Mouse (Mus musculus) forelimb bud, embryonic 11.5 days (tissue): ENCODE data around the gene Chtop.
A peak's percentile ranks its signal among the peaks of the same experiment; 100 is the strongest.

Experiments
- DNase-seq: peaks from one replicate; pipeline ENCODE4 v3.0.0-alpha.2; 2012; ENCODE audit warnings: low read depth, low spot score

The Chtop gene

GRCm38 (mm10) chr3:90508950-90509746, at the start of gene Chtop:
Chtop (minus strand) TSS chr3:90509498.
- peak; percentile 99 for DNase-seq

- DNase-seq = no peak
These were observed 46.7 kb upstream of the Chtop start for GRCm38 (mm10) chr3:90555954-90556353.

- DNase-seq = no peak
These were observed 42.9 kb upstream of the Chtop start for GRCm38 (mm10) chr3:90552231-90552630.

- no peak for DNase-seq
These were observed 41.1 kb upstream of the Chtop start for GRCm38 (mm10) chr3:90550421-90550790.

GRCm38 (mm10) chr3:90549676-90550420, 40.5 kb upstream of the Chtop start:
- DNase-seq = peak; percentile 40

GRCm38 (mm10) chr3:90540904-90541303, 31.6 kb upstream of the Chtop start:
- no peak for DNase-seq

- DNase-seq = no peak
These were observed 28.6 kb upstream of the Chtop start for GRCm38 (mm10) chr3:90537905-90538296.

- no peak for DNase-seq
These were observed 28.0 kb upstream of the Chtop start, which contains the start of gene S100a16 for GRCm38 (mm10) chr3:90537141-90537904. S100a16 (plus strand) TSS chr3:90537254.

GRCm38 (mm10) chr3:90535446-90535845, 26.1 kb upstream of the Chtop start:
- DNase-seq = no peak

- no peak for DNase-seq
These were observed 22.4 kb upstream of the Chtop start for GRCm38 (mm10) chr3:90531713-90532112.

GRCm38 (mm10) chr3:90527291-90527873, 18.1 kb upstream of the Chtop start:
- DNase-seq = no peak

- DNase-seq = no peak
These were observed 17.3 kb upstream of the Chtop start, which contains the start of gene S100a14 for GRCm38 (mm10) chr3:90526580-90526979. S100a14 (plus strand) TSS chr3:90526856.

GRCm38 (mm10) chr3:90526076-90526475, 16.8 kb upstream of the Chtop start:
- DNase-seq = no peak

- DNase-seq = no peak
These were observed 16.1 kb upstream of the Chtop start for GRCm38 (mm10) chr3:90525421-90525820.

GRCm38 (mm10) chr3:90517711-90518110, 8.4 kb upstream of the Chtop start:
- no peak for DNase-seq

- DNase-seq = no peak
These were observed 6.5 kb upstream of the Chtop start for GRCm38 (mm10) chr3:90515789-90516188.

- no peak for DNase-seq
These were observed 5.9 kb upstream of the Chtop start for GRCm38 (mm10) chr3:90515242-90515641.

- DNase-seq = peak; percentile 59
These were observed 5.4 kb upstream of the Chtop start for GRCm38 (mm10) chr3:90514691-90515090.

- DNase-seq = no peak
These were observed 4.7 kb upstream of the Chtop start, which contains the start of the genes S100a1 and S100a13 for GRCm38 (mm10) chr3:90513796-90514590. S100a1 (minus strand) TSS chr3:90514392. S100a13 (plus strand) TSS chr3:90514435.

GRCm38 (mm10) chr3:90512948-90513642, 3.8 kb upstream of the Chtop start:
- DNase-seq = no peak
